Mouse (Mus musculus): ENCODE results near the gene Pth1r. TPM values are rescaled to one million over a fixed set of nuclear protein-coding genes. Genes with fewer than 3 reads are reported as not detected.

Gene Pth1r
- polyA plus RNA-seq, 1 experiment from 2014 or later: 4.7 TPM

GRCm38 (mm10) chr9:110733102-110733501, 13.8 kb downstream of the Pth1r start:
- H3K4me1 ChIP-seq (replicated peaks): peaks cover 23% of the 10 kb centered on the region
- H3K4me2 ChIP-seq: peak overlapping the region; percentile 67
- H3K9ac ChIP-seq: peak overlapping the region; percentile 46
- H3K9me3 ChIP-seq (replicated peaks): no peaks in the 10 kb centered on the region
- peak overlapping the region; percentile 44; the same call in 1 of the 2 replicates for H3K27ac ChIP-seq
- H3K4me3 ChIP-seq (replicated peaks): peak overlapping the region; percentile 49
- ATAC-seq (ENCODE audit: low read depth) (no peak; the same call in 1 of the 2 replicates), DNase-seq (no peak)
- H3K36me3 ChIP-seq: no peaks in the 10 kb centered on the region
- peaks cover 70% of the 10 kb centered on the region for H3K27me3 ChIP-seq
- WGBS (ENCODE audit: insufficient replicate concordance): 9% methylated on average over 8 of the region's 8 CpGs

GRCm38 (mm10) chr9:110732623-110733022, 14.3 kb downstream of the Pth1r start:
- peak; percentile 86 for ATAC-seq (ENCODE audit: low read depth)
- WGBS (ENCODE audit: insufficient replicate concordance): 0% methylated on average over 26 of the region's 26 CpGs
- Histone ChIP-seq H3K4me3 (replicated peaks) (peak overlapping the region; percentile 49), H3K9ac (peak overlapping the region; percentile 46; the same call in 1 of the 2 replicates), H3K4me1 (replicated peaks) (peaks cover 23% of the 10 kb centered on the region), H3K9me3 (replicated peaks) (no peaks in the 10 kb centered on the region), H3K27ac (peak overlapping the region; percentile 44; the same call in 1 of the 2 replicates), H3K36me3 (no peaks in the 10 kb centered on the region), H3K4me2 (peak overlapping the region; percentile 67), H3K27me3 (peaks cover 75% of the 10 kb centered on the region)
- peak; percentile 53 for DNase-seq

- Histone ChIP-seq H3K9ac (no peak overlapping the region), H3K27me3 (peaks cover 82% of the 10 kb centered on the region), H3K4me1 (replicated peaks) (peaks cover 27% of the 10 kb centered on the region), H3K4me3 (replicated peaks) (no peak overlapping the region), H3K27ac (no peak overlapping the region), H3K9me3 (replicated peaks) (no peaks in the 10 kb centered on the region), H3K36me3 (no peaks in the 10 kb centered on the region), H3K4me2 (peak overlapping the region; percentile 67)
- DNase-seq (no peak), ATAC-seq (ENCODE audit: low read depth) (no peak)
- 70% methylated on average over 4 of the region's 4 CpGs for WGBS (ENCODE audit: insufficient replicate concordance)
These were observed 15.1 kb downstream of the Pth1r start for GRCm38 (mm10) chr9:110731859-110732258.

GRCm38 (mm10) chr9:110729841-110730240, 17.1 kb downstream of the Pth1r start:
- H3K4me2 ChIP-seq: no peak overlapping the region
- peaks cover 81% of the 10 kb centered on the region for H3K27me3 ChIP-seq
- H3K27ac ChIP-seq: no peak overlapping the region
- no peaks in the 10 kb centered on the region for H3K36me3 ChIP-seq
- no peak overlapping the region for H3K4me3 ChIP-seq (replicated peaks)
- ATAC-seq (ENCODE audit: low read depth) (no peak), DNase-seq (peak; percentile 34)
- H3K4me1 ChIP-seq (replicated peaks): peaks cover 31% of the 10 kb centered on the region
- H3K9ac ChIP-seq: no peak overlapping the region
- H3K9me3 ChIP-seq (replicated peaks): no peaks in the 10 kb centered on the region
- 13% methylated on average over 8 of the region's 8 CpGs for WGBS (ENCODE audit: insufficient replicate concordance)

- 26% methylated on average over 33 of the region's 33 CpGs for WGBS (ENCODE audit: insufficient replicate concordance)
- Histone ChIP-seq H3K27me3 (peaks cover 58% of the 10 kb centered on the region), H3K9ac (no peak overlapping the region), H3K9me3 (replicated peaks) (no peaks in the 10 kb centered on the region), H3K27ac (no peak overlapping the region), H3K4me3 (replicated peaks) (no peak overlapping the region), H3K4me2 (no peak overlapping the region), H3K4me1 (replicated peaks) (peaks cover 8% of the 10 kb centered on the region; the same call in 1 of the 2 replicates), H3K36me3 (0 out of 2 replicates have a peak, but pooled peaks cover 6% of the 10 kb centered on the region)
- no peak for DNase-seq
- ATAC-seq (ENCODE audit: low read depth): no peak
These were observed 20.1 kb downstream of the Pth1r start for GRCm38 (mm10) chr9:110726867-110727266.

- WGBS (ENCODE audit: insufficient replicate concordance): 32% methylated on average over 9 of the region's 9 CpGs
- no peak for ATAC-seq (ENCODE audit: low read depth)
- no peak for DNase-seq
- 0 out of 2 replicates have a peak, but pooled peaks cover 6% of the 10 kb centered on the region for H3K36me3 ChIP-seq
- H3K9me3 ChIP-seq (replicated peaks): no peaks in the 10 kb centered on the region
- H3K9ac ChIP-seq: no peak overlapping the region
- no peak overlapping the region for H3K4me3 ChIP-seq (replicated peaks)
- H3K27ac ChIP-seq: no peak overlapping the region
- H3K27me3 ChIP-seq: peaks cover 47% of the 10 kb centered on the region
- peaks cover 7% of the 10 kb centered on the region; the same call in 1 of the 2 replicates for H3K4me1 ChIP-seq (replicated peaks)
- H3K4me2 ChIP-seq: no peak overlapping the region
These were observed 21.2 kb downstream of the Pth1r start for GRCm38 (mm10) chr9:110725721-110726135.

- Histone ChIP-seq H3K4me1 (replicated peaks) (peaks cover 5% of the 10 kb centered on the region; the same call in 1 of the 2 replicates), H3K36me3 (0 out of 2 replicates have a peak, but pooled peaks cover 6% of the 10 kb centered on the region), H3K4me2 (no peak overlapping the region), H3K4me3 (replicated peaks) (no peak overlapping the region), H3K27ac (no peak overlapping the region), H3K27me3 (peaks cover 19% of the 10 kb centered on the region), H3K9ac (no peak overlapping the region), H3K9me3 (replicated peaks) (no peaks in the 10 kb centered on the region)
- 70% methylated on average over 10 of the region's 10 CpGs for WGBS (ENCODE audit: insufficient replicate concordance)
- ATAC-seq (ENCODE audit: low read depth) (no peak), DNase-seq (no peak)
These were observed 24.9 kb downstream of the Pth1r start for GRCm38 (mm10) chr9:110722060-110722459.

GRCm38 (mm10) chr9:110719977-110720376, 27.0 kb downstream of the Pth1r start:
- DNase-seq (no peak), ATAC-seq (ENCODE audit: low read depth) (no peak)
- no peaks in the 10 kb centered on the region for H3K4me1 ChIP-seq (replicated peaks)
- 0 out of 2 replicates have a peak, but pooled peaks cover 11% of the 10 kb centered on the region for H3K36me3 ChIP-seq
- no peak overlapping the region for H3K27ac ChIP-seq
- WGBS (ENCODE audit: insufficient replicate concordance): 59% methylated on average over 5 of the region's 5 CpGs
- no peak overlapping the region for H3K4me2 ChIP-seq
- H3K27me3 ChIP-seq: no peaks in the 10 kb centered on the region; the same call in 1 of the 2 replicates
- H3K9ac ChIP-seq: no peak overlapping the region
- no peaks in the 10 kb centered on the region for H3K9me3 ChIP-seq (replicated peaks)
- H3K4me3 ChIP-seq (replicated peaks): no peak overlapping the region

GRCm38 (mm10) chr9:110718810-110719209, 28.1 kb downstream of the Pth1r start:
- DNase-seq (no peak), ATAC-seq (ENCODE audit: low read depth) (no peak)
- Histone ChIP-seq H3K9me3 (replicated peaks) (no peaks in the 10 kb centered on the region), H3K4me1 (replicated peaks) (no peaks in the 10 kb centered on the region), H3K4me2 (no peak overlapping the region), H3K36me3 (0 out of 2 replicates have a peak, but pooled peaks cover 7% of the 10 kb centered on the region), H3K4me3 (replicated peaks) (no peak overlapping the region), H3K27ac (no peak overlapping the region), H3K9ac (no peak overlapping the region), H3K27me3 (no peaks in the 10 kb centered on the region)
- WGBS (ENCODE audit: insufficient replicate concordance): 74% methylated on average over 3 of the region's 3 CpGs

- no peak overlapping the region for H3K4me3 ChIP-seq (replicated peaks)
- H3K4me1 ChIP-seq (replicated peaks): no peaks in the 10 kb centered on the region
- H3K4me2 ChIP-seq: no peak overlapping the region
- no peak overlapping the region for H3K9ac ChIP-seq
- peaks cover 7% of the 10 kb centered on the region for H3K36me3 ChIP-seq
- no peak overlapping the region for H3K27ac ChIP-seq
- ATAC-seq (ENCODE audit: low read depth) (no peak), DNase-seq (no peak)
- H3K27me3 ChIP-seq: no peaks in the 10 kb centered on the region
- no peaks in the 10 kb centered on the region for H3K9me3 ChIP-seq (replicated peaks)
- WGBS (ENCODE audit: insufficient replicate concordance): 77% methylated on average over 6 of the region's 6 CpGs
These were observed 28.9 kb downstream of the Pth1r start for GRCm38 (mm10) chr9:110718071-110718470.

GRCm38 (mm10) chr9:110716775-110717174, 30.2 kb downstream of the Pth1r start:
- Histone ChIP-seq H3K4me1 (replicated peaks) (no peaks in the 10 kb centered on the region), H3K27me3 (no peaks in the 10 kb centered on the region), H3K4me2 (no peak overlapping the region), H3K9me3 (replicated peaks) (no peaks in the 10 kb centered on the region), H3K9ac (no peak overlapping the region), H3K4me3 (replicated peaks) (no peak overlapping the region), H3K36me3 (peaks cover 19% of the 10 kb centered on the region), H3K27ac (no peak overlapping the region)
- no peak for DNase-seq
- WGBS (ENCODE audit: insufficient replicate concordance): 24% methylated on average over 4 of the region's 4 CpGs
- 0 out of 2 replicates have a peak, but pooled peaks have one; percentile 18 for ATAC-seq (ENCODE audit: low read depth)

GRCm38 (mm10) chr9:110715426-110715825, 31.5 kb downstream of the Pth1r start:
- Histone ChIP-seq H3K36me3 (peaks cover 32% of the 10 kb centered on the region), H3K4me2 (no peak overlapping the region), H3K27me3 (no peaks in the 10 kb centered on the region), H3K9ac (no peak overlapping the region), H3K4me1 (replicated peaks) (no peaks in the 10 kb centered on the region), H3K9me3 (replicated peaks) (no peaks in the 10 kb centered on the region), H3K27ac (no peak overlapping the region), H3K4me3 (replicated peaks) (no peak overlapping the region)
- DNase-seq (no peak), ATAC-seq (ENCODE audit: low read depth) (no peak)
- 51% methylated on average over 1 of the region's 1 CpGs for WGBS (ENCODE audit: insufficient replicate concordance)
